In the genomic region with DNA sequence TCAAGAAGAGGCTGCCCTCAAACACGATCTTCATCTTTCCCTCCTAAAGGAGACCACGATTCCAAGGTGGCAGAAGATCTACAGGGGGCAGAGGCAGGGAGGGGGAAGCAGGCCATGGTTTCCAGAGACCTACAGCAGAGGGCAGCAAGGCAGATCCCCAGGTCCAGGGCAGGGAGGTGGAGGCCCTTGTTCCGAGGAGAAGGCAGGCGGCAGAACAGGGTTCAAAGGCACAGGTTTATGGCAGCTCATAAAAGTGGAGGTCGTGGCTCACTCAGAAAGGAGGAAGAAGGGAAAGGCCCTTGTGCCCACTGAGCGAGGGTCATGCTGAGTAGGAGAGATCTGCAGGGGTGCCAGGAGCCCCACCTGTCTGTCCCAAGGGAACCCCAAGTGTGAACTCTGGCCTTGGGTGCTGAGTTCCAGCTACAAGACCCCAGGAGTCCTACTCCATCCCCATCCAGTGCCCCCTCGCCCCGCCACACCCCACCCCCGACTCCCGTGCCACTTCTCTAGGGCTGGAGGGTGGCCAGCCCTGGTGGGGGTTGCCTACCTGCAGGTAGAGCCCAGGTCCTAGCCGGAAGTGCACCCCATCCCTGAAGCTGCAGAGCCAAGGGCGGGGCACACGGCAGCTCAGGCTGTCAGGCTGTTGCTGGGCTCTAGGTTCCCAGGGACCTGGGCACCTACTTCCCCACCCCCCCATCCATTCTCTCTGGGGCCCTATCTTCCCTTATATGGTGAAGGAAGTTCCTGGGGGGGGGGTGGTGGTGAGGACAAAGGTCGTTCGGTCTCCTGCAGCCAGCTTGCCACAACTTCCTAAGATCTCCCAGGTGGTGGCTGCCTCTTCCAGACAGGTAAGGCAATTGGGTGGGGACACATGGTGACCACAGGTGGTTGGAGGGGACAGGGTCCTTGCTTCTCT, we compare ENCODE assay signal across 17 mouse cellular contexts. TPM values are rescaled to one million over a fixed set of nuclear protein-coding genes. Genes with fewer than 3 reads are reported as not detected.
A peak's percentile ranks its signal among the peaks of the same experiment; 100 is the strongest.
DNase-seq lines count a peak whose midpoint lies in the region; ATAC-seq and TF ChIP-seq lines count a peak whose summit lies in the region.
"Had no signal": no experiment of that assay in that cellular context is flagged by ENCODE, and none has a peak within 500 bp of the region (broad histone marks: within the 10 kb centered on the region; RNA-seq: fewer than 3 reads in every experiment).

Vil1 (plus strand) TSS at position 788 of the 916 bp plus-strand sequence.

- no peak within 1 kb of the TSS for H3K9ac ChIP-seq in ES-Bruce4 (ENCODE audit: low read depth, poor library complexity, severe bottlenecking)
- peak within 1 kb of the TSS; percentile 33 for H3K9ac ChIP-seq in intestine, embryonic 15.5 days
- H3K9ac ChIP-seq: forebrain, postnatal 0 days; hindbrain, embryonic 12.5 days; liver, embryonic 12.5 days; midbrain, embryonic 12.5 days had no signal

- H3K9me3 ChIP-seq in ES-Bruce4 (replicated peaks; ENCODE audit: control insufficient read depth, insufficient read depth, low read length, poor library complexity, severe bottlenecking), result no peaks in the 10 kb centered on the region
- no peaks in the 10 kb centered on the region for H3K9me3 ChIP-seq in intestine, embryonic 15.5 days
- H3K9me3 ChIP-seq: hindbrain, embryonic 12.5 days; liver, embryonic 12.5 days; midbrain, embryonic 12.5 days had no signal

- no peak for TF ChIP-seq EP300 in ES-Bruce4 (IDR thresholded peaks at IDR 0.05; ENCODE audit: insufficient read depth, low read depth, low read length)

- no peak within 1 kb of the TSS for H3K27ac ChIP-seq in ES-Bruce4 (ENCODE audit: insufficient read depth, low read length)
- H3K27ac ChIP-seq in intestine, embryonic 15.5 days, result peak within 1 kb of the TSS; percentile 93
- H3K27ac ChIP-seq in small intestine, adult 2 months (ENCODE audit: insufficient read depth, low read depth, low read length), result peak within 1 kb of the TSS; percentile 99
- H3K27ac ChIP-seq: hindbrain, embryonic 12.5 days; liver, embryonic 12.5 days; midbrain, embryonic 12.5 days had no signal

- no peak for TF ChIP-seq CTCF in ES-Bruce4 (IDR thresholded peaks at IDR 0.05; ENCODE audit: low read depth, low read length)
- no peak for TF ChIP-seq CTCF in small intestine, adult 2 months (IDR thresholded peaks at IDR 0.05; ENCODE audit: extremely low read depth, insufficient read length, insufficient replicate concordance, low read depth, low read length)

- DNase-seq in kidney, postnatal 10 days, result peak; percentile 50
- DNase-seq in adrenal gland, postnatal 25 days, result no peak
- DNase-seq in embryo, embryonic 9.5 days (ENCODE audit: extremely low spot score), result no peak
- DNase-seq in heart, adult 11 months, result no peak
- DNase-seq: cerebellum, adult 18-20 months; forebrain, postnatal 0 days; gastrocnemius, postnatal 14 days; layer of hippocampus, adult 9-11 months; lung, postnatal 14 days; thymus, postnatal 4 days had no signal

- no peaks in the 10 kb centered on the region for H3K36me3 ChIP-seq in ES-Bruce4 (ENCODE audit: control insufficient read depth, insufficient read depth, low read length, poor library complexity, severe bottlenecking)
- no peaks in the 10 kb centered on the region for H3K36me3 ChIP-seq in intestine, embryonic 15.5 days
- peaks cover 15% of the 10 kb centered on the region; the same call in 1 of the 2 replicates for H3K36me3 ChIP-seq in small intestine, adult 2 months (ENCODE audit: control insufficient read depth, insufficient read depth, low read length)
- H3K36me3 ChIP-seq: hindbrain, embryonic 12.5 days; liver, embryonic 12.5 days; midbrain, embryonic 12.5 days had no signal

- 0 out of 2 replicates have a peak, but pooled peaks cover 2% of the 10 kb centered on the region for H3K27me3 ChIP-seq in ES-Bruce4 (ENCODE audit: control insufficient read depth, insufficient read depth, low read length, poor library complexity, severe bottlenecking)
- H3K27me3 ChIP-seq in intestine, embryonic 15.5 days (replicated peaks), result no peaks in the 10 kb centered on the region
- H3K27me3 ChIP-seq in small intestine, adult 2 months (ENCODE audit: control insufficient read depth, insufficient read depth, low read length), result no peaks in the 10 kb centered on the region
- H3K27me3 ChIP-seq: hindbrain, embryonic 12.5 days; midbrain, embryonic 12.5 days had no signal

- no peak for TF ChIP-seq POLR2A in ES-Bruce4 (IDR thresholded peaks at IDR 0.05; ENCODE audit: insufficient read depth, low read length)
- peak; percentile 95 for TF ChIP-seq POLR2A in small intestine, adult 2 months (IDR thresholded peaks at IDR 0.05; ENCODE audit: low read depth, low read length)

- WGBS in intestine, embryonic 15.5 days, result 28% methylated on average over 15 of the region's 15 CpGs
- WGBS in small intestine, adult 2 months, result 22% methylated on average over 15 of the region's 15 CpGs

- peak within 1 kb of the TSS; percentile 54 for H3K4me2 ChIP-seq in intestine, embryonic 15.5 days (replicated peaks)
- H3K4me2 ChIP-seq: hindbrain, embryonic 12.5 days; liver, embryonic 12.5 days; midbrain, embryonic 12.5 days had no signal

- ATAC-seq in intestine, embryonic 15.5 days, result peak; percentile 92
- ATAC-seq: forebrain, postnatal 0 days; liver, embryonic 12.5 days had no signal

- H3K4me3 ChIP-seq in ES-Bruce4 (ENCODE audit: low read depth, low read length), result 0 out of 2 replicates have a peak within 1 kb of the TSS, but pooled peaks have one; percentile 8
- peak within 1 kb of the TSS; percentile 37 for H3K4me3 ChIP-seq in intestine, embryonic 15.5 days (replicated peaks)
- peak within 1 kb of the TSS; percentile 71 for H3K4me3 ChIP-seq in small intestine, adult 2 months (ENCODE audit: low read depth, low read length)
- H3K4me3 ChIP-seq: erythroblast, embryonic 14.5 days; hindbrain, embryonic 12.5 days; liver, embryonic 12.5 days; midbrain, embryonic 12.5 days had no signal

- no peaks in the 10 kb centered on the region for H3K4me1 ChIP-seq in ES-Bruce4 (ENCODE audit: control insufficient read depth, insufficient read depth, low read length)
- peaks cover 6% of the 10 kb centered on the region; the same call in 1 of the 2 replicates for H3K4me1 ChIP-seq in intestine, embryonic 15.5 days (replicated peaks)
- H3K4me1 ChIP-seq in small intestine, adult 2 months (ENCODE audit: control insufficient read depth, insufficient read depth, insufficient read length, low read length), result peaks cover 8% of the 10 kb centered on the region; the same call in 1 of the 2 replicates
- H3K4me1 ChIP-seq: hindbrain, embryonic 12.5 days; midbrain, embryonic 12.5 days had no signal

RNA-seq across cellular contexts. Expression of gene Vil1, which starts in this region (rescaled TPM):
- 0.61 TPM in 2 replicates for polyA plus RNA-seq in ES-Bruce4 (2011; ENCODE audit: insufficient read depth, insufficient read length, low read depth, missing spikeins)
- polyA plus RNA-seq in intestine, embryonic 15.5 days (2015; fragmentation: Nextera tagmentation; extraction: Ambion mirVana), result 135 and 146 TPM in 2 replicates
- 198 and 892 TPM in 2 replicates for polyA plus RNA-seq in small intestine, adult 2 months (2012; rRNA removed)
- 1.6 TPM in 2 replicates for total RNA-seq in adrenal gland, postnatal 25 days (2021)
- polyA plus RNA-seq: erythroblast, embryonic 14.5 days had no signal

Comparison
In these comparisons a context has a peak if more than half of its experiments do, and no peak if none do; other contexts are left out.
1. RNA of gene Vil1 (polyA plus RNA-seq): 198 to 892 TPM in small intestine, adult 2 months and 135 to 146 TPM in intestine, embryonic 15.5 days; 0.61 TPM in ES-Bruce4; every median in the first group is over 10 times any median in the second.
2. H3K4me3 ChIP-seq: peak in every context shown above with its lines; median percentile 71 in small intestine, adult 2 months; 37 in intestine, embryonic 15.5 days; 8 in ES-Bruce4.